Mouse (Mus musculus) hindbrain, embryonic 14.5 days (tissue): ENCODE data around the gene Il27. TPM values are rescaled to one million over a fixed set of nuclear protein-coding genes. Genes with fewer than 3 reads are reported as not detected.
A peak's percentile ranks its signal among the peaks of the same experiment; 100 is the strongest.
"Not testable (repeated sequence)": the region's sequence is repeated elsewhere in the genome, so short reads cannot be mapped to it uniquely, and the experiment has no call there.

Experiments used
- ATAC-seq: fragments of 200-750 bp; cut with Nextera tagmentation; 2 replicates; pipeline ENCODE4 v1.8.0; 2017; ENCODE audit warnings: moderate number of reproducible peaks, mild to moderate bottlenecking, moderate TSS enrichment, moderate library complexity; ENCODE audit not compliant: low FRiP score
- DNase-seq: peaks from one replicate; pipeline ENCODE4 v3.0.0-alpha.2; 2015; ENCODE audit warnings: low spot score
- H3K27ac ChIP-seq: fragments of 300-500 bp; sonication (generic); 2 replicates; pipeline ENCODE4 v1.5.1; 2014; ENCODE audit warnings: mild to moderate bottlenecking, moderate library complexity
- H3K27me3 ChIP-seq: fragments of 300-500 bp; sonication (generic); 2 replicates; pipeline ENCODE4 v1.6.1; 2014; ENCODE audit warnings: mild to moderate bottlenecking, low read length, mixed read lengths; ENCODE audit not compliant: control insufficient read depth, insufficient read depth
- H3K36me3 ChIP-seq: fragments of 300-500 bp; sonication (generic); replicated peaks from 2 replicates; pipeline ENCODE4 v1.6.1; 2014; ENCODE audit not compliant: control insufficient read depth, insufficient read depth
- H3K4me1 ChIP-seq: fragments of 300-500 bp; sonication (generic); replicated peaks from 2 replicates; pipeline ENCODE4 v1.6.1; 2014; ENCODE audit warnings: antibody characterized with exemption, low read length, mixed read lengths; ENCODE audit not compliant: control insufficient read depth, insufficient read depth
- H3K4me2 ChIP-seq: fragments of 300-500 bp; sonication (generic); replicated peaks from 2 replicates; pipeline ENCODE4 v1.6.1; 2014; ENCODE audit warnings: mild to moderate bottlenecking, moderate library complexity
- H3K4me3 ChIP-seq: fragments of 300-500 bp; sonication (generic); replicated peaks from 2 replicates; pipeline ENCODE4 v1.5.1; 2014; ENCODE audit warnings: mild to moderate bottlenecking, low read length
- H3K9ac ChIP-seq: fragments of 300-500 bp; sonication (generic); 2 replicates; pipeline ENCODE4 v1.6.1; 2014
- H3K9me3 ChIP-seq: fragments of 300-500 bp; sonication (generic); 2 replicates; pipeline ENCODE4 v1.6.1; 2016; ENCODE audit warnings: low read length; ENCODE audit not compliant: control insufficient read depth
- WGBS: fragments of 180-500 bp; shearing (Covaris S2); extraction: QIAGEN DNeasy Blood & Tissue Kit; methylation state at CpG from one replicate; pipeline ENCODE4 v1.1.7; 2014; 5-methylcytosine and 5-hydroxymethylcytosine counted together
- polyA plus RNA-seq: library from polyadenylated mRNA; unstranded; fragments of >200 nt; fragmentation: Nextera tagmentation; extraction: Ambion mirVana; gene quantifications from 2 replicates; pipeline ENCODE4 v1.2.1, GENCODE M21; 2014

Gene Il27
- not detected in 2 replicates for polyA plus RNA-seq

DNA sequence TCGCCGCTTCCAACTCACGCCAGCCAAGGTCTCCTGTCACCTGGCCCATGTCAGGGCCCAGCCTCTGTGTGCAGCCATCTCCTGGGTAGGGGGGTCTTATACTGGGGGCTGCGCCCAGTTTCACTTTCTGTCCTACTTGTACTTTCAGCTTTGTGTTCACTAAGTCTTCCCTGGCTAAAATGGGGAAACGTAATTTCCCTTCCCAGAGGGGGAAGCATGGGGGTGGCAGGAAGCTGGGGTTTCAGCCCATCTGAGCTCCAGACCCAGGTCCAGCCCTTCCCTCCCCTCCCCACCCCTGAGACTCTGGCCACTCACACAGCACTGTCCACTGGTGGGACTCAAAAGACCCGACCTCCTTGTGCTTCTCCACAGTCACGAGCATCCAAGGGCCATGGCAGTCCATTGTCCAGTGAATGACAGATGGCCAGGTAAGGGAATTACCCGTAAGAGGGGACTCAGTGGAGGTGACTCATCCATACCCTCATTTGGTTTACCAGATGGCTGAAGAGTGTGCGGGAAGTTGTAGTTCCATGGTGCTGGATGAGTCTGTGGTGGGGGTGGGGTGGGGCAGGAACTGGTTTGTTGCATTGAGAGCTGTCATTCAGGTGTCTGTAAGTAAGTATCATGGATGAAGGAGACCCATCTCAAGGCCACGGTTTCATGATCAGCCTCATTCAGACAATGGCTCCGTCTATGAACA, at the start of gene Il27:
Gene Il27 (minus strand): TSS at position 80 of the 700 bp plus-strand sequence.
- H3K27ac ChIP-seq, result no peak within 1 kb of the TSS
- peaks cover 3% of the 10 kb centered on the region; the same call in 1 of the 2 replicates for H3K27me3 ChIP-seq
- H3K4me3 ChIP-seq, result no peak within 1 kb of the TSS
- no peaks in the 10 kb centered on the region for H3K4me1 ChIP-seq
- H3K9ac ChIP-seq, result no peak within 1 kb of the TSS
- H3K4me2 ChIP-seq, result no peak within 1 kb of the TSS
- no peak for DNase-seq
- ATAC-seq, result no peak
- H3K9me3 ChIP-seq, result no peaks in the 10 kb centered on the region
- 89% methylated on average over 11 of the region's 11 CpGs for WGBS
- H3K36me3 ChIP-seq, result no peaks in the 10 kb centered on the region

DNA sequence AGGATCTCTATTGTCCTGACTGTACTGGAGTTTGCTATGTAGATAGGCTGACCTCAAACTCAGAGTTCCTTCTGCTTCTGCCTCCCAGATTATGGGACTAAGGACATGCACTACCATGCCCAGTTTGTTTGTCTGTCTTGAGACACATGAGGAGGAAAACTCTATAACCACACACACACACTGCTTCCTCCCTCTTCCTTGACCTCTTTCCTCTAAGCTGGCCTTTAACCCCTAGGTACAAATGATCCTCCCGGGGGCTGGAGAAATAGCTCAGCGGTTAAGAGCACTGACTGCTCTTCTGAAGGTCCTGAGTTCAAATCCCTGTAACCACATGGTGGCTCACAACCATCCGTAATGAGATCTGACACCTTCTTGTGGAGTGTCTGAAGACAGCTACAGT, 49.6 kb upstream of the Il27 start:
- WGBS, result 75% methylated on average over 3 of the region's 3 CpGs
- no peaks in the 10 kb centered on the region for H3K9me3 ChIP-seq
- ATAC-seq, result no peak

DNA sequence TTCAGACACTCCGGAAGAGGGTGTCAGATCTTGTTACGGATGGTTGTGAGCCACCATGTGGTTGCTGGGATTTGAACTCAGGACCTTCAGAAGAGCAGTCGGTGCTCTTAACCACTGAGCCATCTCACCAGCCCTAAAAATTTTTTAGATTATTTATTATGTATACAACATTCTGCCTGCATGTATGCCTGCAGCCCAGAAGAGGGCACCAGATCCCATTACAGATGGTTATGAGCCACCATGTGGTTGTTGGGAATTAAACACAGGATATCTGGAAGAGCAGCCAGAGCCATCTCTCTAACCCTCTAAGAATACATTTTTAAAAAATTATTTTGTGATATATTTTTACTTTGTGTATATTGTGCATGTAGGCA, 48.5 kb upstream of the Il27 start:
- H3K4me2 ChIP-seq, H3K4me3 ChIP-seq, H3K36me3 ChIP-seq, H3K27ac ChIP-seq, ATAC-seq, H3K9me3 ChIP-seq, H3K9ac ChIP-seq, H3K4me1 ChIP-seq, H3K27me3 ChIP-seq: not testable (repeated sequence)
- peak; percentile 46 for DNase-seq
- WGBS, result 57% methylated on average over 2 of the region's 3 CpGs

More for the DNA sequence above, 49.6 kb upstream of the Il27 start:
- Histone ChIP-seq H3K4me1 (no peaks in the 10 kb centered on the region), H3K4me2 (no peak overlapping the region), H3K27ac (no peak overlapping the region), H3K4me3 (no peak overlapping the region), H3K27me3 (no peaks in the 10 kb centered on the region), H3K9ac (no peak overlapping the region), H3K36me3 (no peaks in the 10 kb centered on the region)
- DNase-seq, result no peak

DNA sequence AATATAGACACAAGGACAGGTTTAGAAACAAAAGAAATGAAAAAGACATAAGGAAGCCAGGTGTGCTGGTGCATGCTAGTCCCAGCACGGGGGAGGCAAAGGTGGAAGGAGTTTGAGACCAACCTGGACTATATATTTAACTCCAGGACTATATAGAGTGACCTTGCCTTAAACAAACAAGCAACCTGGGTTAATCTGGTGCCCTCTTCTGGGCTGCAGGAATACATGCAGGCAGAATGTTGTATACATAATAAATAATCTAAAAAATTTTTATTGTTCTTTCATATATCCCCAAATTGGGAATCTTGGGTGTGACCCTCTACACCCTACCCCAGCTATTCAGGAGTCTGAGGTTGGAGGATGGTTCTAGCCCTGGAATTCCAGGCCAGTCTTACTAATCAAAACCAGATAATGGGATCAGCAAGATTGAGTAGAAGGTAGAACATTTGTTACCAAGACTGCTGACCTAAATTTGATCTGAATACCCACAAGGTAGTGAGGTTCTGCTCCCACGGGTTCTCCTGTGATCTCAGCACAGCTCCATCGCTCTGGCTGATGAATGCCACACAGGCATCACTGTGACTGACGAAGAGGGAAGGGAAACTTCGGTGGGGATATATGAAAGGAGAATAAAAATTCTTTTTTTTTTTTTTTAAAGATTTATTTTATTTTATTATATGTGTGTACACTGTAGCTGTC, 48.0 kb upstream of the Il27 start:
- no peak for ATAC-seq
- no peak overlapping the region for H3K4me3 ChIP-seq
- no peak for DNase-seq
- H3K9ac ChIP-seq, result no peak overlapping the region
- no peak overlapping the region for H3K4me2 ChIP-seq
- H3K27ac ChIP-seq, result no peak overlapping the region
- no peaks in the 10 kb centered on the region for H3K36me3 ChIP-seq
- H3K4me1 ChIP-seq, result no peaks in the 10 kb centered on the region
- H3K9me3 ChIP-seq, result no peaks in the 10 kb centered on the region
- no peaks in the 10 kb centered on the region for H3K27me3 ChIP-seq
- 73% methylated on average over 5 of the region's 5 CpGs for WGBS

DNA sequence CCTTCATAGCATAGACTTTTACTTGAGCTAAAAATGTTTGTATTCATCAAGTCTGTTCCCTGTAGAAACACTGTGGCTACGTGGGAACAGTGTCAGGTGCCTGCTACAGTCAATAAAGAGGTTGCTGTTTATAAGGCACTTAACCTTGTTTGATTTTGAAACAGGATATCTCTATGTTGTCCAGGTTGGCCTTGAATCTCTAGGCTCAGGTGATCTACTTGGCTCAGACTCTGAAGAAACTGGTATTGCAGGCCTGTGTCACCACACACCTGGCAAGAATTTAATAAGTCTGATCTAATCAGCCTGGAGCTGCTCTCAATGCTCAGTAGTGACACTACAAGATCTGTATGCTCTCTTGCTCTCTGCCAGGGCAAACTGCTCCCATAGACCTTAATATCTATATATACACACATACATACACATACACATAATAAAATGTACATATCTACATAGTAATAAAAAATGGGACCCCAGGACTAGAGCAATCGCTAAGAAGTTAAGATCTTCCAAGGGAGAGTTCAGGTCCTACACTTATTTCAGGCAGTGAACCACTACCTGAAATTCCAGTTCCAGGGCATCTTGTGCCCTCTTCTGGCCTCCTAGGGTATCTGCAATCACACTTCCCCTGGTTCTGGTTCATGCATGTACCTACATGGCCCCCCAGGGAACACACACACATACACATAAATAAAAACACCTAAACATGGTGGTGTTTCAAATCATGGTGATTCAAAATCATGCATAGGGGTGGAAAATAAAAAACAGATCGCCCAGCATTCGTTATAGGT, 42.2 kb upstream of the Il27 start:
- ATAC-seq (no peak), DNase-seq (peak; percentile 44)
- Histone ChIP-seq H3K36me3 (no peaks in the 10 kb centered on the region), H3K9ac (no peak overlapping the region), H3K4me2 (no peak overlapping the region), H3K4me1 (no peaks in the 10 kb centered on the region), H3K27ac (no peak overlapping the region), H3K9me3 (no peaks in the 10 kb centered on the region), H3K4me3 (no peak overlapping the region), H3K27me3 (no peaks in the 10 kb centered on the region)
- 21% methylated on average over 4 of the region's 4 CpGs for WGBS

DNA sequence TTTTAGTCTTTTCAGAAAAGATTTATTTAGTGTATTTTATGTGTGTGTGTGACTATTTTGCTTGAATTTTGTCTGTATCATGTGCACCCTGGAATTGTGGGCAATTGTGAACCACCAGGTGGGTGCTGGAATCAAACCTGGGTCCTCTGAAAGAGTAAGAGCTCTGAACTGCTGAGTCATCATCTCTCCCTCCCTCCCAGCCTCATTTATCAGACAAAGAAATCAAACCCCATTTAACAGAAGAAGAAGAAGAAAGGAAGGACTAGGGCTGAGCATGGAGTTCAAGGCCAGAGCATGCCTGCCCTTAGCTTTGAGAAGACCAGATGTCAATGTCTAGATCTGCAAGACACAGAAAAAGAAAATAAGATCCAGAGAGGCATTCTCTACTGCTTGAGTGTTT, 40.6 kb upstream of the Il27 start:
- no peak for ATAC-seq
- Histone ChIP-seq H3K4me1 (no peaks in the 10 kb centered on the region), H3K27me3 (no peaks in the 10 kb centered on the region), H3K9ac (no peak overlapping the region), H3K36me3 (no peaks in the 10 kb centered on the region), H3K4me2 (no peak overlapping the region), H3K4me3 (no peak overlapping the region), H3K9me3 (no peaks in the 10 kb centered on the region), H3K27ac (no peak overlapping the region)
- DNase-seq, result no peak

DNA sequence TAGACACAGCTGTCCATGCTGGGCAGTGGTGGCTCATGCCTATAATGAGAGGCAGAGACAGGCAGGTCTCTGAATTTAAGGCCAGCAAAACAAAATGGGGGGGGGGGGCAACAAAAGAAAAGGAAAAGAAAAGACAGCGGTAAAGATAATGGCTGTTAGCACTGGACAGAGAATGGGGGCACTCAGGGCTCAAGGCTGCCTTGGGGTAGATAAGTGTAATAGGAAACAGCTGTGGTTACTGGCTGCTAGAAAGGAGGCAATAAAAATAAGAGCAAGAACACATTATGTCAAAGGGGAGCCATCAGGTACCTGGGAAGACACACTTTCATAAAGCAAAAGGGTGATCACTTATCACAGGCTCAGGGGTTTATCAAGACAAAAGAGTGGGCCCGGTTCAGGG, 37.7 kb upstream of the Il27 start:
- WGBS, result 86% methylated on average over 2 of the region's 2 CpGs
- DNase-seq (no peak), ATAC-seq (no peak)
- Histone ChIP-seq H3K9ac (no peak overlapping the region), H3K4me1 (no peaks in the 10 kb centered on the region), H3K36me3 (no peaks in the 10 kb centered on the region), H3K9me3 (no peaks in the 10 kb centered on the region), H3K4me2 (no peak overlapping the region), H3K27ac (no peak overlapping the region), H3K4me3 (no peak overlapping the region), H3K27me3 (no peaks in the 10 kb centered on the region)

DNA sequence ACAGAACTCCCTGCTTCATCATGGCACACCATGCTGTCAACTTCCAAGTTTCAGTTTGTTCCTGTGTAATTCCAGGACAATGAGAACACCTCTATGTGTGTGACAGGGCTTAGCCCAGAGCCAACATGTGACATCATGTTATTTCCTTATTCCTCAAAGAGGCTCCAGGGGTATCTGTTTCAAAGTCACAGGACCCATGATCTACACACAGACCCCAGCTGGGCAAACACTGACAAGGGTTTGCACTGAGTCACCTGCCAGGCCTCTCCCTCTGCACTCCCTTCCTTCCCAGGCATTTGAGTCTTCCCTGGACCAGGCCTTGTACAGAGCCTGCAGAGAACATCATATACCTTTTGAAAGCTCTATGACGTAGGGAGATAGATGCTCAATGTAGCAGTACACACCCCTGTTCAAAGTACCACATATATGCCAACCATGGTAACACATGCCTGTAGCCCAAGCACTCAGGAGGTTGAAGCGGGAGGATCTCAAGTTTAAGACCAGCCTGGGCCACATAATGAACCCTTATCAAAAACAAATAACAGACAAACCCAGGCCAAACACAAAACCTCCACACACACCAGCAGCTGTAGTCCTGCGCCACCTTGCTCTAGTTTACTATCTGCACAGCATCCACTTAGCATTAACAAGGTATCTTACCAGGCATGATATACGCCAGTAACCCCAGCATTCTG, 36.2 kb upstream of the Il27 start, which contains the start of gene Nupr1:
Gene Nupr1 (minus strand): TSS at position 38 of the 695 bp plus-strand sequence.
- WGBS, result 93% methylated on average over 4 of the region's 4 CpGs
- Histone ChIP-seq H3K9me3 (no peaks in the 10 kb centered on the region), H3K4me3 (no peak within 1 kb of the TSS), H3K36me3 (no peaks in the 10 kb centered on the region), H3K27me3 (no peaks in the 10 kb centered on the region), H3K4me2 (no peak within 1 kb of the TSS), H3K27ac (no peak within 1 kb of the TSS), H3K4me1 (no peaks in the 10 kb centered on the region), H3K9ac (no peak within 1 kb of the TSS)
- DNase-seq (no peak), ATAC-seq (no peak)

DNA sequence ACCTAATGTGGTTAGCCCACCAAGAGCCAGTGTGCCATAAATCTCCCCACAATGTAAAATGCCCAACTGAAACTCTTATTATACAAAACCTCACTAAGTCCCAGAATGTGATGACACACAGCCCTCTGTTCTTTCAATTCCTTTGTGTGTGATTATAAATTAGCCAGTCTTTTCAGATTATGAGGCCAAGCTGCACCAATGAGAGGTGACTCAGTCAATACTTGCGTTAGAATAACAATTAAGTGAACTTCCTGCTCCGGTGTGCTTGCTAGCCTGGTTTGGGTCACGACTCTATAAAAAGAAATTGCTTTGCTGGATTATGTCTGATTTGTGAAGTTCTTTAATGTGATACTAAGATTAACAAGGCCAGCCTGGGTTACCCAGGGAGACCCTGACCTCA, 35.2 kb upstream of the Il27 start:
- no peak for DNase-seq
- Histone ChIP-seq H3K27me3 (no peaks in the 10 kb centered on the region), H3K9me3 (no peaks in the 10 kb centered on the region), H3K27ac (no peak overlapping the region), H3K4me2 (no peak overlapping the region), H3K4me1 (no peaks in the 10 kb centered on the region), H3K4me3 (no peak overlapping the region), H3K9ac (no peak overlapping the region), H3K36me3 (no peaks in the 10 kb centered on the region)
- ATAC-seq, result no peak
- WGBS, result 28% methylated on average over 3 of the region's 3 CpGs
